Mouse (Mus musculus) MEL (cell line): Measurements from ENCODE around the gene Fam19a2.

Experiments used
- BHLHE40 ChIP-seq: IDR thresholded peaks from 2 replicates; pipeline ENCODE4 v1.6.1; 2012; ENCODE audit warnings: low read depth, mild to moderate bottlenecking, inconsistent platforms, low read length, improper control_type of control experiment, borderline replicate concordance
- CHD2 ChIP-seq: IDR thresholded peaks from 2 replicates; pipeline ENCODE4 v1.6.1; 2011; ENCODE audit warnings: low read length, improper control_type of control experiment
- CTCF ChIP-seq, 3 experiments: IDR thresholded peaks in 2 of 3; conservative IDR thresholded peaks in 1 of 3; 2 replicates each; pipeline ENCODE4 v1.5.1; 2011 to 2012; ENCODE audit warnings: low read length in 3 of 3, low read depth in 2 of 3, mild to moderate bottlenecking in 2 of 3, improper control_type of control experiment in 1 of 3, inconsistent platforms in 1 of 3, mixed read lengths in 1 of 3, moderate library complexity in 1 of 3; ENCODE audit not compliant: control insufficient read depth in 1 of 3, insufficient read depth in 1 of 3, poor library complexity in 1 of 3, severe bottlenecking in 1 of 3
- E2F4 ChIP-seq: IDR thresholded peaks from 2 replicates; pipeline ENCODE4 v1.6.1; 2011; ENCODE audit warnings: low read depth, low read length, improper control_type of control experiment, borderline replicate concordance
- HCFC1 ChIP-seq: IDR thresholded peaks from 2 replicates; pipeline ENCODE4 v1.6.1; 2012; ENCODE audit warnings: low read depth, mild to moderate bottlenecking, inconsistent platforms, low read length, improper control_type of control experiment, moderate library complexity
- NELFE ChIP-seq: IDR thresholded peaks from 2 replicates; pipeline ENCODE4 v1.6.1; 2011; ENCODE audit warnings: low read depth, low read length, improper control_type of control experiment
- POLR2A ChIP-seq, 2 experiments: IDR thresholded peaks; 2 replicates each; pipeline ENCODE4 v1.6.1; 2011 to 2012; ENCODE audit warnings: low read length in 2 of 2, mild to moderate bottlenecking in 2 of 2, control low read depth in 1 of 2, improper control_type of control experiment in 1 of 2, low read depth in 1 of 2, moderate library complexity in 1 of 2; ENCODE audit not compliant: control insufficient read depth in 1 of 2, insufficient read depth in 1 of 2, poor library complexity in 1 of 2
- POLR2AphosphoS5 ChIP-seq: IDR thresholded peaks from 2 replicates; pipeline ENCODE4 v1.6.1; 2012; ENCODE audit warnings: low read depth, borderline replicate concordance, mild to moderate bottlenecking, inconsistent platforms, low read length, moderate library complexity, mixed read lengths
- RAD21 ChIP-seq: IDR thresholded peaks from 2 replicates; pipeline ENCODE4 v1.6.1; 2011; ENCODE audit warnings: mild to moderate bottlenecking, low read depth, low read length, improper control_type of control experiment
- ZKSCAN1 ChIP-seq: IDR thresholded peaks from 2 replicates; pipeline ENCODE4 v1.6.1; 2012; ENCODE audit warnings: low read depth, mild to moderate bottlenecking, inconsistent platforms, low read length, improper control_type of control experiment, moderate library complexity
- ZMIZ1 ChIP-seq: IDR thresholded peaks from 2 replicates; pipeline ENCODE4 v1.6.1; 2012; ENCODE audit warnings: low read depth, mild to moderate bottlenecking, inconsistent platforms, low read length, improper control_type of control experiment, moderate library complexity

DNA sequence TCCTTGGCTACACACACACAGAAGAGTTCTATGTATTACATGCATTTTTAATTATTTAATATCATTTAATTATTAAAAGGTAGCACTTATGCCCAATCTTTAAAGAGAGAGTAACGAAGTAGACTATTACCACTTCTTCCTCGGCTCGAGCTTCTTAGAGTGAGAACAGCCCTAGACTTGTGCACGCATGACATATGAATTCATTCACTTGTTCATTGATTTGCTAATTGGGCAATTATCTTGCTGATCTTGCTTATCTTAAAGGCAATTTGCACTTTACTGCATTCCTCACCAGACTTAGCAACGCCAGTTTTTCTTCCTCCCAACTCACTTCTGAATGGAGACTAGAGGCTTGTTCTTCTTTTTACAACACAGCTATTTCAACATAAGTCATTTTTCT, 196.7 kb downstream of the Fam19a2 start:
- TF ChIP-seq E2F4, result no peak
- TF ChIP-seq POLR2A (IDR thresholded peaks at IDR 0.05; ENCODE audit: control insufficient read depth in 1 of 2, insufficient read depth in 1 of 2, low read depth in 1 of 2, low read length in 2 of 2, poor library complexity in 1 of 2), result no peak
- no peak for TF ChIP-seq RAD21
- TF ChIP-seq CTCF (IDR thresholded peaks at IDR 0.05 in 2 of 3, conservative IDR thresholded peaks at IDR 0.05 in 1 of 3; ENCODE audit: control insufficient read depth in 1 of 3, insufficient read depth in 1 of 3, low read depth in 2 of 3, low read length in 3 of 3, poor library complexity in 1 of 3, severe bottlenecking in 1 of 3), result no peak
- no peak for TF ChIP-seq POLR2AphosphoS5
- TF ChIP-seq HCFC1, result no peak
- TF ChIP-seq BHLHE40, result no peak
- TF ChIP-seq ZMIZ1, result no peak
- TF ChIP-seq CHD2, result no peak
- TF ChIP-seq NELFE, result no peak
- no peak for TF ChIP-seq ZKSCAN1
